Mouse (Mus musculus) neural tube, embryonic 15.5 days (tissue): ENCODE results near the gene Misp. TPM values are rescaled to one million over a fixed set of nuclear protein-coding genes. Genes with fewer than 3 reads are reported as not detected.

Source experiments
- ATAC-seq: fragments of 200-750 bp; cut with Nextera tagmentation; 2 replicates; pipeline ENCODE4 v1.8.0; 2017; ENCODE audit warnings: mild to moderate bottlenecking, moderate TSS enrichment, moderate library complexity; ENCODE audit not compliant: low FRiP score
- H3K27ac ChIP-seq: fragments of 300-500 bp; sonication (generic); replicated peaks from 2 replicates; pipeline ENCODE4 v1.5.1; 2015; ENCODE audit warnings: mild to moderate bottlenecking, inconsistent platforms
- H3K27me3 ChIP-seq: fragments of 300-500 bp; sonication (generic); replicated peaks from 2 replicates; pipeline ENCODE4 v1.6.1; 2015; ENCODE audit warnings: inconsistent platforms
- H3K36me3 ChIP-seq: fragments of 300-500 bp; sonication (generic); 2 replicates; pipeline ENCODE4 v1.6.1; 2015; ENCODE audit warnings: inconsistent platforms
- H3K4me1 ChIP-seq: fragments of 300-500 bp; sonication (generic); 2 replicates; pipeline ENCODE4 v1.6.1; 2015; ENCODE audit warnings: inconsistent platforms
- H3K4me2 ChIP-seq: fragments of 300-500 bp; sonication (generic); 2 replicates; pipeline ENCODE4 v1.6.1; 2015; ENCODE audit warnings: inconsistent platforms, mild to moderate bottlenecking, moderate library complexity
- H3K4me3 ChIP-seq: fragments of 300-500 bp; sonication (generic); replicated peaks from 2 replicates; pipeline ENCODE4 v1.5.1; 2015; ENCODE audit warnings: mild to moderate bottlenecking, inconsistent platforms
- H3K9ac ChIP-seq: fragments of 300-500 bp; sonication (generic); replicated peaks from 2 replicates; pipeline ENCODE4 v1.6.1; 2015; ENCODE audit warnings: mild to moderate bottlenecking, inconsistent platforms
- H3K9me3 ChIP-seq: fragments of 300-500 bp; sonication (generic); replicated peaks from 2 replicates; pipeline ENCODE4 v1.6.1; 2016; ENCODE audit warnings: inconsistent platforms
- WGBS: fragments of 180-500 bp; shearing (Covaris S2); methylation state at CpG from one replicate; pipeline ENCODE4 v1.1.7; 2015; ENCODE audit warnings: mixed read lengths; 5-methylcytosine and 5-hydroxymethylcytosine counted together
- polyA plus RNA-seq: library from polyadenylated mRNA; unstranded; fragments of >200 nt; fragmentation: Nextera tagmentation; extraction: Ambion mirVana; gene quantifications from 2 replicates; pipeline ENCODE4 v1.2.1, GENCODE M21; 2015

The Misp gene
- polyA plus RNA-seq, 1 experiment from 2014 or later: 0.33 TPM

DNA sequence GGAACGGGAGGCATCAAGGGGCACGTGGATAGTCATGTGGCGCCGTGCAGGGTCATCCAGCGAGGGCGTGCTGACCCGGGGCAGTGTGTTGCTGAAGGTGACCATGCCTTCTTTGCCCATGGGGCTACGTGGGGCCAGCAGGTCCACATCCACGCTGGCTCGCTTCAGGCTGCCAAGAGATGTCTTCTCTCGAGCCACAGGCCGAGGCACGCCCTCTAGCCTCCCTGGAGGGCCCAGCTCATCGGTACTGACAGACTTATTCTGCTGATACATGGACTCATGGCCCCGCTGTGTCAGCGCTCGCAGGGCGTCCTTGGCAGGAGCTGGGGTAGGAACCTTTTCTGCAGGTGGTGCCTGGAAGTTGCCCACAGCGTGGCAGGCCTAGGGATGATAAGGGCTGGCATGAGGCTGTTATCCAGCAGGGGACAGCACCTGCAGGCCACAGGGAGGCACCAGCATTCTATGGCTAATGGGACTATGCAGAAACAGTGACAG is 45.1 kb downstream of the Misp start:
- Histone ChIP-seq H3K27me3 (no peaks in the 10 kb centered on the region), H3K9me3 (no peaks in the 10 kb centered on the region), H3K36me3 (peaks cover 68% of the 10 kb centered on the region), H3K27ac (peak overlapping the region; percentile 50), H3K9ac (no peak overlapping the region), H3K4me3 (no peak overlapping the region), H3K4me1 (peaks cover 48% of the 10 kb centered on the region), H3K4me2 (no peak overlapping the region)
- 74% methylated on average over 19 of the region's 19 CpGs for WGBS
- no peak for ATAC-seq

DNA sequence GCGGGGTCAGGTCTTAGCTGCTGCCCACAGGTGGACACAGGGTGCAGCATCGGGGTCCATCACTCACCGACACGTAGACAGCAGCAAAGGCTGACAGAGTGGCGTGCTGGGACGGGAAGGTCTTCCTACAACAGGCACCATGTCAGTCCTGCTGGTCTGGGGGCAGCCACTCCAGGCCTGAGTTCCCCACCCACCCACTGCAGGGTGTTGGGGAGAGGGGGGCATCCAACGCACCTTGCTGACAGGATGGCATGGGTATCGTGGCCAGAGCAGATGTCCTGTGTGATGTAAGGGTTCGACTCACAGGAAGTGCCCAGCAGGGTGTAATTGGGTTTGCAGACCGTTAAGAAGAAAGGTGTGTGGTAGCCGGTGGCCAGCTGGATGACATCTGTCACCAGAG is 45.8 kb downstream of the Misp start:
- H3K27me3 ChIP-seq: no peaks in the 10 kb centered on the region
- no peak overlapping the region for H3K4me3 ChIP-seq
- no peaks in the 10 kb centered on the region for H3K9me3 ChIP-seq
- H3K27ac ChIP-seq: no peak overlapping the region; the same call in 1 of the 2 replicates
- WGBS: 71% methylated on average over 11 of the region's 11 CpGs
- H3K36me3 ChIP-seq: peaks cover 64% of the 10 kb centered on the region
- H3K9ac ChIP-seq: no peak overlapping the region
- H3K4me1 ChIP-seq: peaks cover 55% of the 10 kb centered on the region
- no peak overlapping the region for H3K4me2 ChIP-seq
- no peak for ATAC-seq

DNA sequence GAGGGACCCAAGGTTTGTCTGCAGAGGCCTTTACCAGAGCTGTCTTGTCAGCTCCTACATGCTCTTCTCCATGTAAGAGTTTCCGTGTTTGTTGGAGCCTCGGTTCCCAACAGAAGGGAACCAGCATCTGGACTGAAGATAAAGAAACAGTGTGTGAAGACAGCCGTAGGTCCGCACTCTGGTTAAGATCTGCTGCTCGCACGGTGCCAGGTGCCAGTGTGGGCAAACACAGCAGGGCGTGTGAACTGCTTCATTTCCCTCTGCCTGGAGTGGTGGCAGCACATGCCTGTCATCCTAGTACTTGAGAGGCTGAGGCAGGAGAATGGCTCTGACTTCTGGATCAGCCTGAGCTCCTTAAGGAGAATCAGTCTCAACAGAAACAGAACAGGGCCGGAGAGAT is 51.1 kb downstream of the Misp start:
- no peak for ATAC-seq
- H3K27ac ChIP-seq: no peak overlapping the region; the same call in 1 of the 2 replicates
- no peak overlapping the region for H3K9ac ChIP-seq
- peak overlapping the region; percentile 70 for H3K4me3 ChIP-seq
- H3K9me3 ChIP-seq: no peaks in the 10 kb centered on the region
- H3K4me1 ChIP-seq: peaks cover 56% of the 10 kb centered on the region
- H3K36me3 ChIP-seq: peaks cover 21% of the 10 kb centered on the region
- H3K27me3 ChIP-seq: no peaks in the 10 kb centered on the region
- H3K4me2 ChIP-seq: peak overlapping the region; percentile 89
- 80% methylated on average over 8 of the region's 8 CpGs for WGBS

DNA sequence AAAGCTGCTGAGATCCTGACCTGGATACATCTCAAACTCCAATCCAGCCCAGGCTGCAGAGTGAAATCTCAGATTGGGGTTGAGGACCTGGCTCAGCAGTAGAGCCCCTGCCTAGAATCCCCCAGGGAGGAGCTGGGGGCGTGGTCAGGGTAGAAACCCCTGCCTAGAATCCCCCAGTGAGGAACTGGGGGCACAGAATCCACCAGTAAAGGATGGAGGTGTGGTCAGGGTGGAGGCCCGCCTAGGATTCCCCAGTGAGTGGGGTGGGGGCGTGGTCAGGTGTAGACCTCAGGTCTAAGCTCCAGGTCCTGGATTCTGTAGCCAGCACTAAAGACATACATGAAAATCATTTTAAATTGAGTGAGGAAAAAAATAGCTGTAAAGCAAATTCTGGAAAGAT is 52.1 kb downstream of the Misp start:
- peak overlapping the region; percentile 91 for H3K27ac ChIP-seq
- H3K4me1 ChIP-seq: peaks cover 50% of the 10 kb centered on the region
- peak overlapping the region; percentile 70 for H3K4me3 ChIP-seq
- WGBS: 40% methylated on average over 3 of the region's 3 CpGs
- ATAC-seq: no peak
- H3K36me3 ChIP-seq: peaks cover 15% of the 10 kb centered on the region
- H3K4me2 ChIP-seq: peak overlapping the region; percentile 89
- no peaks in the 10 kb centered on the region for H3K9me3 ChIP-seq
- no peaks in the 10 kb centered on the region for H3K27me3 ChIP-seq
- peak overlapping the region; percentile 95 for H3K9ac ChIP-seq

DNA sequence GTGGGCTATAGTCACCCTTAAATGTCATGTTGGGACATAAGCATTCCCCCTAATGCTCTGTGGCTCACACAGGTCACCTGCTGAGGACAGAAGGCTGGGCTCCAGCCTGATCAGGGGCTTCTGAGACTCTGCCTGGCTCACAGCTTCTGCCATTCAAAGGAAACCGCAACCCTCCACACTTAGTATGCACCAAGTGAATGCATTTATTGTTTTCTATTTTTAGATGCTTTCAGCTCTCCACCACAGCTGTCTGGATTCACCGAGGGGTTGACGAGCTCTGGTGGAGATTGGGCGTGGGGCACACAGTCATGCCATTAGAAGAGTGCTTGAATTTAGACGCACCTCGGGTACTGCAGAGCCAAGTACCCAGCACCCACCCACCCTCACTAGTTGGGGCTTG is 52.5 kb downstream of the Misp start:
- Histone ChIP-seq H3K4me2 (peak overlapping the region; percentile 89), H3K9me3 (no peaks in the 10 kb centered on the region), H3K4me1 (peaks cover 50% of the 10 kb centered on the region), H3K27ac (peak overlapping the region; percentile 91), H3K4me3 (peak overlapping the region; percentile 70), H3K27me3 (no peaks in the 10 kb centered on the region), H3K36me3 (peaks cover 14% of the 10 kb centered on the region), H3K9ac (peak overlapping the region; percentile 95)
- 3% methylated on average over 6 of the region's 6 CpGs for whole genome bisulfite sequencing
- peak; percentile 4; the same call in 1 of the 2 replicates for ATAC-seq

DNA sequence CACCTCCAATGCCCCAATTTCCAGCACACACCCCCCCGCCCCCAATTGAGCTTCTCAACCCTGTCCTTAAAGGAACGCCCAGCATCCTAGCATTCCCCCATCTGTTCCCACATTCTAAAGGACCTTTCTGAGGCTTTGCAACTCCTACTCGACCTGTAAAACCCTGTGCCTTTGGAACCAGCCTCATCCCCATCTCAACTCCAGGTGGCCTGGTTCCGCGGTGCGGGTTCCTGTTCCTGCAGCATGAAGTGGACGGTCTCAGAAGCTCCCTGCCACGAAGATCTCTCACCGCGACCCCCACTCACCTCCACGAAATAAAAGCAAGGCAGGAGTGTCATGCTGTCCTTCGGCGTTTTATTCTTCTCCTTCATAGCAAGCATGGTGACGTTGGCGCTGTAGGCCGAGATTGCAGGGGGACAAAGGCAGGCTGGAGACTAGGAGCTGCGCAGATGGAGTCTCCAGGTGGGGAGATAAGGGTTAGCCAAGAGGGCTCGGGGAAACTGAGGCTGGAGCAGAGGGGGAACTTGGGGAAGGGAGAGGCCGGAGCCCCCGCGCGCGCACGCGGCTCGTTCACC is 53.0 kb downstream of the Misp start:
- H3K9me3 ChIP-seq: no peaks in the 10 kb centered on the region
- H3K4me3 ChIP-seq: peak overlapping the region; percentile 70
- H3K27ac ChIP-seq: peak overlapping the region; percentile 91
- peak; percentile 8 for ATAC-seq
- WGBS: 1% methylated on average over 26 of the region's 26 CpGs
- H3K36me3 ChIP-seq: peaks cover 13% of the 10 kb centered on the region
- H3K9ac ChIP-seq: peak overlapping the region; percentile 95
- peaks cover 50% of the 10 kb centered on the region for H3K4me1 ChIP-seq
- H3K4me2 ChIP-seq: peak overlapping the region; percentile 89
- no peaks in the 10 kb centered on the region for H3K27me3 ChIP-seq

DNA sequence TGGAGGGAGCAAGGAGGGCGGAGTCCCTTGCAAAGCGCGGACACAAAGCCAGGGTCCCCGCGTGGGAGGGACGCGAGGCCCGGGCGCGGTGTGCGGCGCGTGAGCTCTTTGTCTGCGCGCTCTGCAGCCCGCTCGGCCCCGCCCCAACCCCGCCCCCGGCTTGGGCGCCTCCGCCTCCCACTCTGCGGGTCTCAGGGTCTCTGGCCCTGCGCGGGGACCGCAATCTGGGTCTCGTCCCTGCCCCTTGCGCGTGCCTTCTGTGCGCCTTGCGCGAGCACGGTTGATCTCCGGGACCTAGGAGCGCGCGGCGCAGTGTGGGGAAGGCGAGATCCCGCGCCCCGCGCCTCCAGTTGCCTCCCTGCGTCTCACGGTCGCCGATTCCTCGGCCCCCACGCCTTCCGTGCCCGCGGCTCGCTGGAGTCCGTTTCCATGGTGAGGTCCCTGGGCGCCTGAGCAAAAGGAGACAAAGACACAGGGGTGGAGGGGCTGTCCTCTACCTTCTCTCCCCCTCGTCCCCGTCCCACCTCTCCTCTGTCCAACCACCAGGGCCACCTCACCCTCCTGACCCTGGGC is 53.6 kb downstream of the Misp start, which contains the start of the genes Prtn3 and Plppr3:
TSS of gene Prtn3 (plus strand) at position 187 of the 573 bp plus-strand sequence.
TSS of gene Plppr3 (minus strand) at position 345 of the 573 bp plus-strand sequence.
- 0% methylated on average over 41 of the region's 57 CpGs for WGBS
- Histone ChIP-seq H3K27ac (peak within 1 kb of the TSS; percentile 91), H3K4me1 (peaks cover 45% of the 10 kb centered on the region), H3K9ac (peak within 1 kb of the TSS; percentile 95), H3K36me3 (peaks cover 13% of the 10 kb centered on the region), H3K4me3 (peak within 1 kb of the TSS; percentile 70), H3K9me3 (no peaks in the 10 kb centered on the region), H3K4me2 (peak within 1 kb of the TSS; percentile 89), H3K27me3 (no peaks in the 10 kb centered on the region)
- ATAC-seq: peak; percentile 94

DNA sequence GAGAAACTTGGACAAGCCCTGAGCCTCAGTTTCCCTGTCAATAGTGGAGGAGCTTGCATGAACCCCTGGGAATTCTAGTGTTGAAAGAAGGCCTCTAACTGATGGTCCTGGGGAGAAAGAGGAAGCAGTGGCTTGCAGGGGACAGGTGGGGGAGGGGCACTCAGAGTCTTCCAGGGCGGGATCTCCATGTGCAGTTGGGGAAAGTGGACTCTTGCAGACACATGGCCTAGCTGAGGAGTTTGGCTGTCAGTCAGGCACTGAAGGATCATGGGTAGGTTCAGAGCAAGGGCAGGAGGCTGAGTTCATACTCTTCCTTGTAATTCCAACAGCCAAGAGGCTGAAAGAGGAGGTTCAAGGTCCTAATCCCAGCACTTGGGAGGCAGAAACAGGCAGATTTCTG is 56.4 kb downstream of the Misp start:
- Histone ChIP-seq H3K27me3 (peaks cover 4% of the 10 kb centered on the region; the same call in 1 of the 2 replicates), H3K4me3 (no peak overlapping the region), H3K36me3 (no peaks in the 10 kb centered on the region), H3K9me3 (no peaks in the 10 kb centered on the region), H3K27ac (no peak overlapping the region), H3K4me2 (no peak overlapping the region), H3K9ac (no peak overlapping the region), H3K4me1 (peaks cover 23% of the 10 kb centered on the region)
- no peak for ATAC-seq
- 67% methylated on average over 1 of the region's 1 CpGs for WGBS

DNA sequence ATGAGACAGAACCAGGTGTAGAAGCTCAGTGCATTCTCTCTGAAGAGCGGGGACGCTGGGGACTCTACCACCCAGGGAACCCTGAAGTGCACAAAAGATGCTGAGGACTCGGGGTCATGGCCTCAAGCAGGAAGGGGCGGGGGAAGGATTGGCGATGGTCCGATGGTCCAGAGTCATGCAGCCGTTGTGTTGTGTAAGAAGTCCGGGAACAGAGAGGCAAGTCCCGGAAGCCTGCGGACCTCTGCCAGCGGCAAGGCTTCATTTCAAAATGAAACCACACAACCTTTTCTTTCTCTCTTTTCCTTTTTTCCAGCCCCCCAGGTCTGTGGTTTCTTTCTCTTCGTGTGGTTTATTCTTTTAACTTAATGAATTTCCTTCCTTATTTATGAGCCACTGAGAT is 57.0 kb downstream of the Misp start:
- ATAC-seq: no peak
- Histone ChIP-seq H3K27me3 (peaks cover 9% of the 10 kb centered on the region), H3K9me3 (no peaks in the 10 kb centered on the region), H3K4me3 (no peak overlapping the region), H3K36me3 (no peaks in the 10 kb centered on the region), H3K9ac (no peak overlapping the region), H3K4me2 (no peak overlapping the region), H3K27ac (no peak overlapping the region), H3K4me1 (peaks cover 19% of the 10 kb centered on the region)
- WGBS: 47% methylated on average over 12 of the region's 12 CpGs

DNA sequence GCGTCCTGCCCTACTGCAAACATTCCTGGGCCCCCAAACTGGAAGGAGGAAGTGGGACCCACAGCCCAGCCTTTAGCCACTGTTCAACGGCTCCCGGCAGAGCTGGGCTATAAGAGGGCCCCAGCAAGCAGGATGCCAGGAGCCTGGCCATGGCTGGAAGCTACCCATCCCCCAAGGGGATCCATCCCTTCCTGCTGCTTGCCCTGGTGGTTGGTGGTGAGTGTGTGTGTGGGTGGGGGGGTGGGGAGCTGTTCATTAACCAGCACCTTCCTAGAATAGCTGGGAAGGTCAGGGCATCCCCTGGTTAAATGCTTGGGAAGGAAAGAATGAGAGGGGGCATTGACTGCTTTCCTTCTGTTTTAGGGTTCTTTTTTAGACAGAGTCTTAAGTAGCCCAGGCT is 58.7 kb downstream of the Misp start:
- no peak overlapping the region for H3K4me2 ChIP-seq
- 46% methylated on average over 3 of the region's 3 CpGs for WGBS

More for the DNA sequence above, 58.7 kb downstream of the Misp start:
- H3K27me3 ChIP-seq: peaks cover 18% of the 10 kb centered on the region
- no peaks in the 10 kb centered on the region for H3K36me3 ChIP-seq
- H3K4me1 ChIP-seq: peaks cover 27% of the 10 kb centered on the region
- H3K9ac ChIP-seq: no peak overlapping the region
- no peaks in the 10 kb centered on the region for H3K9me3 ChIP-seq
- H3K27ac ChIP-seq: no peak overlapping the region
- H3K4me3 ChIP-seq: no peak overlapping the region
- ATAC-seq: no peak
